Mouse (Mus musculus): ENCODE data around the gene Btbd35f28. TPM values are rescaled to one million over a fixed set of nuclear protein-coding genes. Genes with fewer than 3 reads are reported as not detected.
"Not testable (repeated sequence)": the region's sequence is repeated elsewhere in the genome, so short reads cannot be mapped to it uniquely, and the experiment has no call there.

Btbd35f28 gene
- total RNA-seq (2022): not detected

- DNase-seq (ENCODE audit: low spot score in 2 of 2): not testable (repeated sequence)
Observed at GRCm38 (mm10) chrX:4196276-4196675, at the start of gene Btbd35f28. Gene Btbd35f28, plus strand, starts transcription at chrX:4196576.

Other genes starting within 250 kb of the Btbd35f28 start
- not detected for gene Btbd35f16, start 239.6 kb upstream of the Btbd35f28 start, total RNA-seq (2022)
- gene Btbd35f3, start 158.9 kb upstream of the Btbd35f28 start, total RNA-seq (2022): not detected
- not detected for gene Btbd35f20, start 94.7 kb downstream of the Btbd35f28 start, total RNA-seq (2022)
- gene Btbd35f17, start 174.1 kb downstream of the Btbd35f28 start, total RNA-seq (2022): not detected

Measured in left cerebral cortex, adult 8-10 months (tissue).